Mouse (Mus musculus): ENCODE data around the gene Adarb1.

Gene Adarb1

DNA sequence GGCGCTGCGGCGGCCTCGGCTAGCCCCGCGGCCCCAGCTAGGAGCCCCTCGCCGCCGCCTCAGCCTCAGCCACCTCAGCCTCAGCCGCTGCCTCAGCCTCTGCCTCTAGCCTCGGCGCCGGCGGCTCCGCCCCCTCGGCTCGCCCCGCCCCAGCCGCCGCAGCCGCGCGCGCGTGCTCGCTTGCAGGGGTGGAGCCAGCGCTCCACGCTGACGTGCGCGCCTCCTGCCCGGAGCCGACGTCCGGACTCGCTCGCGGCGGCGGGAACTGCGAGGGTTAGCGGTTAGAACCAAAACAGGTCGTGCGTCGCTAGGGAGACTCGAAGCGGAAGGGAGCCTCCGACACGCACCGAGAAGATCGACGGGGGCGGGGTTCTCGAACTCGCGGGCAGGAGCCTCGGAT, at the start of gene Adarb1:
Gene Adarb1 (minus strand): TSS at position 133 of the 400 bp plus-strand sequence.
- peak; percentile 83 to 86 for DNase-seq (ENCODE audit: low spot score in 2 of 2)

DNA sequence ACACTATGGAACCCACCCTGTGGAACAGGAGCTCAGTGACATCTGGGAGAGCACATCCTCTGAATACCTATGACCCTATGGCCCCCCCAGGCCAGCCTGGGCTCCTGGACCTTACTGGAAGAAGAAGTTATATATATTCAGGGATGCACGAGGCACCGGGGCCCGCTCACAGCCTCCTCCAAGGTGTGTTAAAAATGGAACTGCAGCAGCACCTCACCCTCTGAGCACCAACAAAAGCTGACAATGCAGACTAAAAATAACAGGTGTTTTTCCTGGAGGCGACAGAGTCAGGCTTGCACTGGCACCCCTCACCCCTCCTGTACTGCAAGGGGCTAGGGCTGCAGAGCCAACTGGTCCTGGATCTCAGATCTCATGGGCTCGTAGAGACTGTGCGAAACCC, 49.3 kb upstream of the Adarb1 start:
- no peak for DNase-seq (ENCODE audit: low spot score in 2 of 2)

DNA sequence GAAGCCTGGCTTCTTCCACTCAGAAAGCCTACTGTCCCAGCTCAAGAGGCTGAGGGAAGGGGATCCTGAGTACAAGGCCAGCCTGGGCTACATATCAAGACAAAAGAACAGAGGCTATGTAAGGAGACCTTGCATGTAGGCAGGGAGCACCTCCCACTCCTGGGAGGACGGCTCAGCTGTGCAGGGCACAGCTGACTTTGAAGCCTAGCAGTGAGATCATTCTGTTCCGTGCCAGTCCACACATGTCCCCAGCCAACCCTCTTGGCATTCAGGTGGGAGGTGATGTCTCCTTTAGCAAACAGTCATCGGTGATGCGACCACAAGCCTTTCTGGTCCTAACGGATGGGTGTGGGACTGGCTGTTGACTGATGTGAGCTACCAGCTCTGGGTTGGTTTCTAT, 47.8 kb upstream of the Adarb1 start:
- no peak for DNase-seq (ENCODE audit: low spot score in 2 of 2)

DNA sequence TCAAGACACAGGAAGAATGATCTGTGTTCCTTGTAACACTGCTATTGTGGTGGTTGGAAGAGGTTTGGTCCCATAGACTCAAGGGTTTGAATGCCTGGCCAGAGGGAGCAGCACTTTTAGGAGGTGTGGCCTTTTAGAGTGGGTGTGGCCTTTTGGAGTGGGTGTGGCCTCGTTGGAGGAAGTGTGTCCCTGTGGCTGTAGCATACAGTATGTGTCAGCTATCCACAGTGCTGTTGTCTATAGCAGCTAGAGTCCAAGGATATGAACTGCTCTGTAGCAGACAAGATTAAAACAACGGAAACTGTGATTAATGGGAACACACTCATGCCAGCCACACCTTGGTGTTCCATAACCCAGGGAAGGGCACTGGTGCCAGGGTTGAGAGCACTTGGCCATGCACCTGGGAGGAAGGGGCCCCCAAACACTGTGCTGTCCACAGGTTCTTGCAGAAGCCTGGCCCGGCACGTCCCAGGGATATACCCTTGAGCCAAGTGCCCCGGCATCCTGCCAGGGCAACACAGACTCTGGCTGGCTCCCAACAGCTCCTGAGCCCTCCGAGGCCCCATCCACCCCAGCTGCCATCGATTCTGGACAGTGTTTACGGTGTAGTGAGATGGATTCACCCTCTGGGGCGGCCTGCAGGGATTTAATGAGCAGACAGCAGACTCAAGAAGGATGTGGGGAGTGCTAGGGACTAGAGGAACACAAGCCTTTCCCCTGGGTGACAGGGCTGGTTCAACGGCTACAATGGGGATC, 46.3 kb upstream of the Adarb1 start:
- no peak for DNase-seq (ENCODE audit: low spot score in 2 of 2)

DNA sequence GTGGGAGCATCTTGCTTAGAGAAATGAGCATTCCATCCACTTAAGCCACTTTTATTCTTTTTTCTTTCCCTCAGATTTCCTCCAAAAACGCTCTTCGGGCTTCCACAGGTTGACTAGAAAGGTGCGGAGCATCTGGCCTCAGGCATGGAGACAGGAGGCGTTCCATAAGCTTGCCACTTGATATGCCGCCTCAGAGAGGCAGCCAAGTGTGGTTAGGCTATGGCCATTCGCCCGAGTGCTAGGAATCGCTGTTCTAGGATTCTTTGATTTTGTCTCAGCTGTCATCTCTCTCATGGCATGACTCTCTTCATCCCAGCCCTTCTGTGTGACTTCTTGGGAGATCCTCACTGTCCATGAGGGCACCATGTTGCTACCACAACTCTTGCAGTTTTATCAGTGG, 43.1 kb upstream of the Adarb1 start:
- no peak for DNase-seq (ENCODE audit: low spot score in 2 of 2)

DNA sequence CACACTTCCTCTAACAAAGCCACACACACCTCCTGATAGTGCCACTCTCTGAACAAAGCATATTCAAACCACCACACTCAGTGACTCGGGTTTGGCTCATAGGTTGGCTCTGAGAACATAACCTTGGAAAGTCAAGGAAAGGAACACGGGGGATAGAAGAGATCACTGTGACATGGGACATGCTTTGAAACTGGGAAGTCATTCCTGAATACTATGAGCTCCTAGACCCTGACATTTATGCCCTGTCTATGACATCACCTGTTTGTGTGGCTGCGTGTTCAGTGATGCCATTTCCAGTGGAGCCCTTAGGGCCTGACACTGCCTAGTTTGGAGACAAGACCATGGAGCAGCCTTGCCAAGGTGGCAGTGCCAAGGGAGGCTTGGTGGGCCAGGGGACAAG, 39.6 kb upstream of the Adarb1 start:
- no peak for DNase-seq (ENCODE audit: low spot score in 2 of 2)

DNA sequence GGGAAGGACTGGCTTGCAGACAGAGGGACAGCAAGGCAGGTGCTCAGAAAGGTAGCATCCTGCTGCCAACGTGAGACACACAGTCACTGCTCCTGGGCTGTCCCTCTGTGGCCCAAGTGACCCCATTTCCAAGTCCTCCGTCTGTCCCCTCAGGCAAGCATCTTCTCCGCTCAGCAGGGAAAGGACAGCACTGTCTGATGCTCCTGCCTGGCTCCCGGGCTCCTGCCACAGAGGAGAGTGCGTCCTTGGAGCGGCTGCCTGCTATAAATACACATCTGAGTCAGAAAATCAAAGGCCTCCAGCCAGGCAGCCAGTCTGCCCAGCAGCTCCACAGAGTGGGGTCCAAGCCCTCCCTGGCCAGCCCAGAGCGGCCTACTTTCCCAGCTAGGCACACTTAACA, 38.4 kb upstream of the Adarb1 start:
- no peak for DNase-seq (ENCODE audit: low spot score in 2 of 2)

DNA sequence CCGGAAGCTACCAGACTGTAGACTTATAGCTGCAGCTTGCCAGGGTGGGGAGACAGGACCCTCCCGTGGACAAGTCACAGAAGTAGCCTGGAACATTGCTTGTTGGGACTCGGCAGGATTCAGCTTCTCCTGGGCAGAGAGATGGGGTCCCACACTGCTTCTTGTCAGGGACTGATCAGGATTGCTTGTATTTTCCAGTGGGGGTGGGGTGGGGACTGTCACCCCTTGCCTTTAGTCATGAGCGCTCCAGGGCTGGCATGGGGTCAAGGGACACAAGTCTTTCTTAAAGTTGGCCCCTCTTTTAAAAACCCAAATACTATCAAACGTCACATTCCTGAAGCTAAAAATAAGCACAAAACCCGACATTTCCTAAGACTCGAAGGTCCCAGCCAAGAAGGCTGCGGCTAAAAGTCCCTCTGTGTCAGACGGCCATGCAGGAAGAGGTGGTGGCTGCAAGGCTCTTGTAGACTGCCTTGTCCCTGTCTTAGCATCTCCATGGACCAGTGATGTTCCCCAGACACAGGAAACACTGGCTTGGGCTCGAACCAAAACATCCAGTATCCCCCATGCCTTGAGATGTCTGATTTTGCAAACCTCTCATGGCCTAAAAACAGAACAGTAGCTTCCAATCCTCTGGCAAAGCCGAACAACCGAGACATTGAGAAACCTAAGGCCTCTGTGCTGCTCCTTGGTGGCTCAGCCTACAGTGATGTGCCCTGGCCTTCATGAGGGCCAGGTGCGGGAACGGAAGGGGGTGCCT, 37.4 kb upstream of the Adarb1 start:
- DNase-seq (ENCODE audit: low spot score in 2 of 2): no peak

DNA sequence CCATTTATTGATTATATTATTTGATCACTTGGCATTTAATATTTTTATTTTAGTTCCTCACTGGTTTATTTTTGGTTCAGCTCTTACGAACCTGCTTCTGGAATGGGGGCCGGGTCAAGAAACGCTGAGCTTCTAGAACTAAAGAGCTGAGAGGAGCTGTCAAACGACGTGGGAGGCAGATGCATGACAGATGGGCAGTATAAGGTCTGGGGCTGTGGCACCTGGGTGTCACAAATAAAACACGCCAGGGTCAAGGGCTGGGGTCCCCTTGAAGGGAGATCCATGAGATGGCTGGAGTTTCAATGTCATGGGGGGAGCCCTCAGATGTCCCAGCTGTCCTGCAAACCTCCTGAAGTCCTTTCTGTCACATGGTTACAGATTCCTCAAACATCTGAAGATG, 36.7 kb upstream of the Adarb1 start:
- DNase-seq (ENCODE audit: low spot score in 2 of 2): no peak

DNA sequence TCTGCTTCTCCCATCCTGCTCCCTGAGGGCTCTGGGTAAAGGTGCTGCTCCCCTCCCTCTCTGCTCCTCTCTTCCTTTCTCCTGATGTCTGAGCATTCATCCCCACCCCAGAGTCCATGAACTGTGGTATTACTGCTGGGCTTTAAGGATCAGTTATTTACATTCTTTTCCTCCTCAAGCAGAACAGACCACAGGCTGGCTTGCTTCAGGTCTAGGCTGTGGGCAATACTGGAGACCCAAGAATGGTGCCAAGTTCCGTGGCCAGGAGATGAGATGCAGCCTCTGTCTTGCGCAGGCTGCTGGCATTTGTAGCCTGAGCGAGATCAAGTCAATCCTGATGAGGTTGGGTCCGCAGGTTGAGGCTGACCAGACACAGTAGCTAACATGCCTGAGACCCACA, 33.8 kb upstream of the Adarb1 start:
- DNase-seq (ENCODE audit: low spot score in 2 of 2): no peak

DNA sequence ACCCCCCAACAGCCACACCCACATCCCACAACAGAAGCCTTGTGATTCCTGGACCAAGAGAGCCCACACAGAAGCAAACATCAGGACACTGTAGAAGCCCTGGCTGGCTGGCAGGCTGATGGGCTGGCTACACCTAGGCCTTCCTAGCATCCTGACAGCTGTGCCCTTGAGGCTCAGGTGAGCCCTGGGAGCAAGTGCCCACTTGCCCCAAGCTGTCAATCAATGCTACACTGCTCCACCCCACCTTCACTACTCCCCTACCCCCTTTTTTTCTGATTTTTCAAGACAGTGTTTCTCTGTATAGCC, 32.0 kb upstream of the Adarb1 start:
- no peak for DNase-seq (ENCODE audit: low spot score in 2 of 2)

DNA sequence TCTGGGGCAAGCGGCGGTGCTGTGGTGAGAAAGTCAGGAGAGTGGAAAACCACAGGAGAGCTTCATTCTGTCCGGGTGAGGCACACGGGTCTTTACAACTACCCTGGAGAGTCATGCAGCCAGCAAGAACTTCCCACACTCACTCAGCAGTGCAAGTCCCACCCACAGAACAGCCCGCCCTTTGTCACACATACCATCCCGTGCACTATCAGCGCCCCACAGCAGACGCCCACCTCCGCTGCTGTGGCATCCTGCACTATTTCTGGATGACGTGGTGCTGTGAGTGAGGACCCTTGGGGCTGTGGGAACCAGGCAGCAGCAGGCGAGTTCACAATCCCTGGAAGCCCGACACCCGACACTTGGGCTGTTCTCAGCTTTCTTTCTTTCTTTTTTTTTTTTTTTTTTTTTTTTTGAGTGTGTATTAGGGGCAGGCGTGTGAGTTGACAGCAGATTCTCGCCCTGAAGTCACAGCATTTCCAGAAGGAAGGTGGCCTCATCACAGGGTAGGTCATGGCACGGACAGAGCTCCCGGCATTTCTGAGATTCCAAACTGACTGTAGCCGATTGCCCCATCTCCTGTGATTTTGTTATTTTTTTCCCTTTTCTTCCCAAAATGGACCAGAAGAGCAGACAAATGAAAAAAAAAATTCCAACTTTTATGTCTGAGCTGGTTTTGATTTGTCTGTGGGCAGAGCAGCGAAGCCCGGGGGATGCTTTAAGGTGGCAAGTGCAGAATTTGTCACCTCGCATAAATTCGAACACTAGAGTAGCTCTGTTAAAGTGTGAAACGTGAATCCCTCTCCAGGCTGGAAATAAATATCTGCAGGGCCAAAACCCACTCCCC, 31.5 kb upstream of the Adarb1 start:
- no peak for DNase-seq (ENCODE audit: low spot score in 2 of 2)

DNA sequence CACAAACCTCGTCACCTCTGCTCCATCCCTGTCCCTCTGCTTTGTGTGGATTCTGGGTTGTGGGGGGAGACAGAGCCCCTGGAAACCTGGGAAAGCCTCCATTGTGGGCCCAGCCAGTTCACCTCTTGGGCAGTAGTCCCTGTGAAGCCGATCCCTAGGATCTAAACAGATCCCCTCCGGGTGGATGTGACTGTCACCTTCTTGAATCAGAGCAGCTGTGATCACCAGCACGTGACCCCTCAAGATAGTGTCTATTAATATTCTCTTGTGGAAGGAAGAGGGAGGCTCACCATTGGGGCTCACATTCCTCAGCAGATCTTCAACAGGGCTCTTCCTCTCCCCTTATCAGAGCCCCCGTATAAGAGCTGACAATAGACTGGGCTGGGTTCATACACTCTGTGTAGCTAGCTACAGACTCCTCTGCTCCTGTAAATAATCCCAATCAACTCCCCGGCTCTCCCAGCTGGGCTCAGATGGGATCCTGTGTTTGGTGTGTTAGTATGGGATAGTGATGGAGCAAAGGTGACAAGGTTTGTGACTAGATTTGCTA, 30.7 kb upstream of the Adarb1 start:
- DNase-seq (ENCODE audit: low spot score in 2 of 2): no peak

DNA sequence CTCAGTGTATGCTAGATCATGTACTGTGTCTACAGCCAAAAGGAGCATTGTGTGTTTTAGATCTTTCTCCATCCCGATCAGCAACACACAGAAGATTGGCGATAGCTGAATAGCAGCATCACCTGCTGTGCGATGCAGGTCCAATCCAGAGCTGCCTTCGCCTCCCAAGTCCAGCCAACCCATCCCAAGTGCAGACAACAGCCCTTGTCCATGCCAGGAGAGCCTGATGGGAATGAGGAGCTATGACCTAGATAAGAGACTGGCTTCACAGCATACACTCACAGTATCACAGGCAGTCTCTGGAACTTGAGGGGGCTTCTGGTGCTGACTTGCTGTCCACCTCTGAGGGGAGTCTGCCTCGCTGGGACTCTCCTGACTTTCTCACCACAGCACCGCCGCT, 30.1 kb upstream of the Adarb1 start:
- DNase-seq (ENCODE audit: low spot score in 2 of 2): no peak

DNA sequence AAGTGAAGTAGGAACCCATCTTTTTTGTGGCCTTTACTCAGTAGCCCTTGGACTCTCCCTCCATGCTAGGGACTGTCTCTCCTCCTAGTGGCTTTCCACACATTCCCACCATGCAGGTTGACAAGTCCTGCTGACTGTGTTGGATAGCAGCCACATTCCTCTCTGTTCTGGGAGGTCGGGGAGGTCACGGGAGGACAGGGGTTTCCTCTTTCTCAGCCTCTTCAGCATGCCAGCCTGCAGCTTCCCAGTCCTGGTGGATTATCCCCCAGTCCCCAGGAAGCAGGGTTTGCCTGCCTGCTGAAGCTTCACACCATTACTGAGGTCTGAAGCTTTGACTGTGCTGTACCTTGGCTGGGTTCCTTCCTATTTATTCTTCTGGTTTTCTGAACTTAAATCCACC, 29.7 kb upstream of the Adarb1 start:
- no peak for DNase-seq (ENCODE audit: low spot score in 2 of 2)

DNA sequence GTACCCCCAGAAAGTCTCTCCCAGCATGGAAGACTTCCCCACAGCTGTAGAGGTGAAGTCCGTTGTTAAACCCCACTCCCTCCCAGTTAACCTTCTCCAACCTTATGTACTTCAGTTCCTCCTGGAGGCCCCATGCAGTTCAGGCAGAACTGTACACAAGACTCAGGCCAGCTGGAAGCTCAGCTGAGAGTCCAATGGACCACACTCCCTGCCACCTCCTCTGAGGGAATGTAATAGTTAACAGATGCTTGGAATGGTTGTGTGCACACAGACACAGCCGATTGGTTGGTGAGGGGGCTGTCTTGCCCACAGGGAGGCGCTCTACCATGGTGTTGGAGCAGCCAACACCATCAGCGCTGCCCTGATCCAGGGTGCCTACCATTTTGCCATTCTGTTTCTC, 24.2 kb upstream of the Adarb1 start:
- no peak for DNase-seq (ENCODE audit: low spot score in 2 of 2)

DNA sequence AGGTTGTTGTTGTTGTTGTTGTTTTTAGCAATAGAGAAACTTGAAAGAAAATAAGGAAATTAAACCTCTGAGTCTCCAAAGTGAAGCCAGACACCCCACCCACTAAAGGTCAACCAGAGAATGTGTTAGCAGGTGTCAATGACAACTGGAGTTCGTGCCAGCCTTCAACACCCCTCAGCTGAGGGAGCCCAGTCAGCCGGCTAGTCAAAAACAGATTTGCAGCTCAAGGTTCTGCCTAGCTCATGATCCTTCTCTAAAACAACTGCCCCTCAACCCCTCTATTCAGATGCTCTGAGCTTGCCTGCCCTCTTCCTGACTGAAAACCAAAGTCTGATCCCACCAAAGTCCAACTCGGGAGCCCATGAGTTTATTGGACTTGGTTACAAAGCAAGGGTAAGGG, 23.7 kb upstream of the Adarb1 start:
- DNase-seq (ENCODE audit: low spot score in 2 of 2): no peak

DNA sequence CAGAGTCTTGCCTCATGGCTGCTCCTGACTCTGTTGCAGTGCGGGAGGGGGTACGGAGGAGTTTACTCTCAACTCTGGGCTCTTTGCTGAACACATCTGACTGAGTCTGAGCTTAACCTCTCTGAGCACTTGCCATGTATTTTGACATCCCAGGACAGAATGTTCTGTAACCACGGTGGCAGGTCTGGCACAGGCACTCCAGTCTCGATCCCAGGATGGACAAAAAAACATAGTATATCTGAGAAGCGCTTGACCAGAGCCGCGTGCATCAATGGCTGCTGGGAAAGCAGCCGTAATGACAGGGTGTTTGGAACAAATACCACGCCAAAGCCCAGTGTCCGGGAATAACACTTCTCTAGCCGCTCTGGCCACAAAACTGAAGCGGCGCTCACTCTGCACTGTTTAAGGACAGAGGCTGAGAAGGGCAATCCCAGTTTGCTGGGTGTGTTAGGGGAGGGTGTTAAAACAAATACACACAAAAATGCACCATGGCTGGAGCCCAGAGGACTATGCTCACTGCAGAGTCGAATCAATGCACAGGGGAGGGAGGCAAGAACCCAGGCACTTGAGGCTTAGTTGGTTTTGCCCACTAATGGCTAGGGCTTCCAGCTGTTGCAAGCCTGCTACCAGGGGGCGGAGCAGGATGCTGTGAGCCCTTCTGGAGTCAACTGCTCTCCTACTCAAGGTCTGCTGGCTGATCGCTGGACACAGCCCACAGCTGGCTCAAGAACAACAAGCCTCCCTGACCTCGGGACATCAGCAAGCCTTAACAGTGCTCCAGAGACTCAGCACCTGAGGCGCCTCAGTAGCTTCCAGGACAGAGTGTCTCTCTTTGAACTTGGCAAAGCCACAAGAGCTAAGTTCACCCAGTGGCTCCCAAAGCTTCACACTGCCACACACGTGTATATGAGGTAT, 23.0 kb upstream of the Adarb1 start:
- peak in 1 of 2 experiments; percentile 37 for DNase-seq (ENCODE audit: low spot score in 2 of 2)

DNA sequence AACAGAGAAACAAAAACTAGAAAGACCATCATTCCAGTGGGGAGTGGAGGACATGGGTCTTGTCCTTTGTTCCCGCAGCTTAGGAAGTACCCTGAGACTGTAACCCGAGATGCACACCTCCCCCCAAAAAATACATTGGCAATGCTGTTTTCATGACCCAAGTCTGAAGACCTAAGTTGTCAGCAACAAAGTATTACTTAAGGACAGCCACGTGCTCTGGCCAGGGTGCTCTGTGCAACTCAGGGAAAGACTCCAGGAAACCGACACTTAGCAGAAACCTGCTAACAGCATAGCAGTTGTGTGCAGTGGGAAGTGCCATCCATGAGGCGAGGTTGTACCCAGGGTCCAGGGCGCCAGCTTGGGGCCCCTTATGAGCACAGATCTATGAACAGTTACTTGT, 22.2 kb upstream of the Adarb1 start:
- no peak for DNase-seq (ENCODE audit: low spot score in 2 of 2)

DNA sequence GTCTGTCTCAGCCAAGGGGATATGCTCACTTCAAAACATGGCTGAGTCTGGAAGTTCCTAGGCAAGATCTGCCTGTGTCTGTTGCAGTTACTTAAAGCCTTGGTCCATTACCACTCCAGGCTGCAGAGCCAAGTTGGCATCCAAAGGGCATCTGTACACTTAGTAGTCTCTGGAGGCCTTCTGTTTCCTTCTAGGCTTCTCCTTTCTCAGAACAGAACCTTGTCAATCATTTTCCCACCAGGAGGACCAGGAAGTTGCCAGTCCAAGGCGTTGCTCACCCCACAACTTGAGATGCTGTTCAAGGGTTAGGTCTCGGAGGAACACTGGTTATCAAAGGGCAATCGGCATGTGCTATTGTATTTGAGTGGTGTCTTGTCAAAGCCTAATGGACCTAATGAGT, 21.0 kb upstream of the Adarb1 start:
- DNase-seq (ENCODE audit: low spot score in 2 of 2): no peak

DNA sequence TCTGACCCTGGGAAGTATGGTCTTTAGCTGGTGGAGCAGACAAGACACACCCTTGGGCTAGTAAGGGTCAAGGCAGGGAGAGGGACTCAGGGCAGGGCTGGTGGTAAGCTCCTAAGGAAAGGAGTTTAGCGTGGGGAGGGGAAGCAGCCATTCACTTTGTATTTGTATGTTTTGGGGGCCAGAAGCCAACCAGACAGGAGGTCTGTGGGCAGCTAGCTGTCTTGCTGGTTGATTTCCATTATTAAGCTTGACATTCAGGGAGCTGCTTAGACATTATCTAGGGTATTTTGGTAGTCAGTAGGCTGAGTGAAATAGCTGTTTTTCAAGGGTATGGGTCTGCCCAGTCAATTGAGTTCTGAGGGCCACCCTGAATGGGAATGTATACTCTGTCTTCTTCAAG, 20.0 kb upstream of the Adarb1 start:
- no peak for DNase-seq (ENCODE audit: low spot score in 2 of 2)

Measured in urinary bladder, adult 18-20 months (tissue).